Mouse (Mus musculus) embryonic facial prominence, embryonic 12.5 days (tissue): ENCODE measurements around the gene Klhl29. TPM values are rescaled to one million over a fixed set of nuclear protein-coding genes. Genes with fewer than 3 reads are reported as not detected.

Source experiments
- ATAC-seq: fragments of 200-750 bp; cut with Nextera tagmentation; 2 replicates; pipeline ENCODE4 v1.8.0; 2017; ENCODE audit not compliant: insufficient number of reproducible peaks, insufficient read depth, low FRiP score, low TSS enrichment
- H3K27ac ChIP-seq: fragments of 300-500 bp; sonication (generic); 2 replicates; pipeline ENCODE4 v1.5.1; 2016; ENCODE audit warnings: mild to moderate bottlenecking
- H3K27me3 ChIP-seq: fragments of 300-500 bp; sonication (generic); 2 replicates; pipeline ENCODE4 v1.6.1; 2016; ENCODE audit warnings: mild to moderate bottlenecking, moderate library complexity
- H3K36me3 ChIP-seq: fragments of 300-500 bp; sonication (generic); 2 replicates; pipeline ENCODE4 v1.6.1; 2016; ENCODE audit warnings: mild to moderate bottlenecking
- H3K4me1 ChIP-seq: fragments of 300-500 bp; sonication (generic); 2 replicates; pipeline ENCODE4 v1.6.1; 2016
- H3K4me2 ChIP-seq: fragments of 300-500 bp; sonication (generic); replicated peaks from 2 replicates; pipeline ENCODE4 v1.6.1; 2016; ENCODE audit warnings: mild to moderate bottlenecking, moderate library complexity
- H3K4me3 ChIP-seq: fragments of 300-500 bp; sonication (generic); 2 replicates; pipeline ENCODE4 v1.5.1; 2016; ENCODE audit warnings: mild to moderate bottlenecking
- H3K9ac ChIP-seq: fragments of 300-500 bp; sonication (generic); 2 replicates; pipeline ENCODE4 v1.6.1; 2016; ENCODE audit warnings: mild to moderate bottlenecking, moderate library complexity
- H3K9me3 ChIP-seq: fragments of 300-500 bp; sonication (generic); 2 replicates; pipeline ENCODE4 v1.6.1; 2016; ENCODE audit warnings: mild to moderate bottlenecking, moderate library complexity
- WGBS: fragments of 180-500 bp; shearing (Covaris S2); methylation state at CpG from one replicate; pipeline ENCODE4 v1.1.7; 2016; 5-methylcytosine and 5-hydroxymethylcytosine counted together
- polyA plus RNA-seq: library from polyadenylated mRNA; unstranded; fragments of >200 nt; fragmentation: Nextera tagmentation; extraction: Ambion mirVana; gene quantifications from 2 replicates; pipeline ENCODE4 v1.2.1, GENCODE M21; 2016

Klhl29 gene
- polyA plus RNA-seq, 1 experiment from 2014 or later, result 2.6 TPM

DNA sequence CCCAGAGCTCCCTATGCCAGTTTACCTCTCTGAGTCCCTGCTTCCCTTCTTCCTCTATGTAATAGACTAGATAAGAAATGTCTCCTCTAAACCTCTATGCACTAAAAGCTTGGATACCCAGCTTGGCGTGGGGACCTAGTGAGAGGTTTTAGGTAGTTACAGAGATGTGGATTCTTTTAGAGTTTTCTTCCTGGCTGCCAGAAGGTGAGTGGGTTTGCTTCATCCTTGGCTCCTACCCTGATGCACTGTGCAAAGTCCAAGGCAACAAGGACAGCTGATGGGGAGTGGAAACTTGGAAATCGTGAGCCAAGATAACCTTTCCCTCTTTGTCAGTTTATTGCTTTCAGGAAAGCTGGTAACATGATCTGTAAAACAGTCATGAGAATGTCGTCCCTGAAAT, 220.3 kb downstream of the Klhl29 start:
- no peak for ATAC-seq
- Histone ChIP-seq H3K4me3 (no peak overlapping the region), H3K27me3 (no peaks in the 10 kb centered on the region), H3K4me1 (peaks cover 32% of the 10 kb centered on the region), H3K9me3 (no peaks in the 10 kb centered on the region), H3K4me2 (no peak overlapping the region), H3K36me3 (no peaks in the 10 kb centered on the region), H3K9ac (no peak overlapping the region), H3K27ac (no peak overlapping the region)
- 57% methylated on average over 3 of the region's 3 CpGs for WGBS

- H3K4me3 ChIP-seq, result no peak overlapping the region
- no peaks in the 10 kb centered on the region for H3K27me3 ChIP-seq
- no peaks in the 10 kb centered on the region for H3K36me3 ChIP-seq
- no peak overlapping the region for H3K9ac ChIP-seq
- H3K4me2 ChIP-seq, result no peak overlapping the region
- H3K27ac ChIP-seq, result 0 out of 2 replicates have a peak overlapping the region, but pooled peaks have one; percentile 47
- H3K9me3 ChIP-seq, result no peaks in the 10 kb centered on the region
- 25% methylated on average over 10 of the region's 10 CpGs for WGBS
- no peak for ATAC-seq
- peaks cover 27% of the 10 kb centered on the region for H3K4me1 ChIP-seq
Observed at GRCm38 (mm10) chr12:5151859-5152258, 223.6 kb downstream of the Klhl29 start.

DNA sequence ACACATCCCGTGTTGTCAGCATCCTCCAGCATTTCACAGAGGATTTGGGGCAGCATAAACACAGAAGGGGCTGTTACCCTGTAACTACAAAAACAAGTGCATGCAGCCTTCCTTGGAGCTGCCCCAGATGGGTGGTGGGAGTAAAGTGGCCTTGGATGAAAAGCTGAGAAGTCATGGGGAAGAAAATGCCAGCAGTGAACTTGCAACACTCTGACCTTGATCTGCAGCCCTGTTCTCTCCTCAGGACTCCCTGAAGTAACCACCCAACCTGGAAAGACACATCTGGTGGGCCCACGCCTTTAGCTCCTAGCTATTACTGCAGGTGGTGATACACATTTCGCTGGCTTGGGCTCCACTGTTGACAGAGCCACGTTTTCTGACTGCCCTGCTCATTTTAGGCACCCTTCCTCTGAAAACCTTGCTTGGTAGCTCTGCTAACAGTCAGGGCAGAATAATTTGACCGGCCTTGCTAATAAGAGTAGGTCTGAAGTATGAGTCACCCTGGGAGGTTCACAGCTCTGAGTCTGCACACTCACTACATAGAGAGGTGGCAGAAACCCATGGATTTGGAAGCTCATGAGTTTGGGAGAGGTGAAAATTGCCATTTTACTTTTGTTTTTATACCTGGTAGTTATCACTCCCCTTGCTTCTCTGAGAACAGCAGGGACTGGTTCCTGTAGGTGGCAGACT, 228.0 kb downstream of the Klhl29 start:
- ATAC-seq, result no peak
- Histone ChIP-seq H3K9ac (no peak overlapping the region), H3K27ac (no peak overlapping the region), H3K4me3 (no peak overlapping the region), H3K27me3 (no peaks in the 10 kb centered on the region), H3K36me3 (no peaks in the 10 kb centered on the region), H3K4me1 (peaks cover 34% of the 10 kb centered on the region), H3K9me3 (no peaks in the 10 kb centered on the region), H3K4me2 (no peak overlapping the region)
- 84% methylated on average over 5 of the region's 5 CpGs for WGBS

DNA sequence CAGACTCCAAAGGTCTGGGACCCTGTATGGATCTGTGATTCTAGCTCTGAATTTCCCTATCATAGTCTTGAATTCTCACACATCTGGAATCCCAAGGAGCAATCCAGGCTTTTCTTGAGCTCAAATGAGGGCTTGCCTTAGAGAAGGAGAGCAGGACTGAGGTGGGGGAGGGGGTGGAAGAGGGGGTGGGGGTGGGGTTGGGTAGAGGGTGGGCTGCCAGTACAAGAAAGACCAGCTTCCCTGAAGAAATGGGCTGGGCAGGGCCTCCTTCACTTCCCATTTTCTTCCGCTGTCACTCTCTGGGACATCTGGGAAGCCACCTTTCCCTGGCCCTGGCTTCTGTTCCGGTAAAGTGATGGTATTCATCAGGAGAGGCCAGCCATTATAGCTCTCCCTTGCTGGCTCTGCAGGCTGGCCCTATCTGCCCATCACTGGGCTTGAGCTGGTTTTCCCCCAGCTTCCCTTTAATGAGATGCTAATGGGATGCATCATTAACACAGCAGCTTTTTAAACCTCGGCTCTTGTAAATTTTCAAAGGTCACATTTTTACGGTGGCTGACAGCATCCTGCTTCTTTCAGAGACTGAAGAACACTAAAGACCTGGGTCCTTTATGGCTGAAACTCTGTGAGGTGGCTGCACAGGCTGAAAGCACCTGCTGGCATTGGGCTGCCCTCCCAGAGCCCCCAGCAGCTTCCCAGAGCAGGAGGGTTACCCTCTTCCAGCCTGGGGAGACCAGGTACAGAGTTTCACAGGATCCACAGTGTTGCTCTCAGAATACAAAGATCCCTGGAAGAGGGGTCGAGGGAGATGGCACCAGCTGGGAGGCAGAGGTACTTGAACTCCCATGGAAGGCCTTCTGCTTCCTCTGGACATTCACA, 231.3 kb downstream of the Klhl29 start:
- Histone ChIP-seq H3K4me2 (no peak overlapping the region), H3K9me3 (no peaks in the 10 kb centered on the region), H3K9ac (no peak overlapping the region), H3K27me3 (no peaks in the 10 kb centered on the region), H3K36me3 (no peaks in the 10 kb centered on the region), H3K27ac (peak overlapping the region; percentile 38; the same call in 1 of the 2 replicates), H3K4me1 (peaks cover 27% of the 10 kb centered on the region), H3K4me3 (no peak overlapping the region)
- 40% methylated on average over 5 of the region's 5 CpGs for WGBS
- ATAC-seq, result no peak

- H3K27ac ChIP-seq, result peak overlapping the region; percentile 63; the same call in 1 of the 2 replicates
- H3K27me3 ChIP-seq, result no peaks in the 10 kb centered on the region
- no peak overlapping the region for H3K4me3 ChIP-seq
- peaks cover 27% of the 10 kb centered on the region for H3K4me1 ChIP-seq
- peak; percentile 2; the same call in 1 of the 2 replicates for ATAC-seq
- no peak overlapping the region for H3K9ac ChIP-seq
- no peaks in the 10 kb centered on the region for H3K36me3 ChIP-seq
- H3K4me2 ChIP-seq, result no peak overlapping the region
- no peaks in the 10 kb centered on the region for H3K9me3 ChIP-seq
- 45% methylated on average over 5 of the region's 5 CpGs for WGBS
Observed at GRCm38 (mm10) chr12:5143224-5143623, 232.3 kb downstream of the Klhl29 start.

- Histone ChIP-seq H3K4me1 (peaks cover 27% of the 10 kb centered on the region), H3K4me2 (no peak overlapping the region), H3K9me3 (no peaks in the 10 kb centered on the region), H3K36me3 (no peaks in the 10 kb centered on the region), H3K4me3 (no peak overlapping the region), H3K27me3 (no peaks in the 10 kb centered on the region), H3K27ac (peak overlapping the region; percentile 63), H3K9ac (no peak overlapping the region)
- peak; percentile 36 for ATAC-seq
- 13% methylated on average over 3 of the region's 3 CpGs for WGBS
Observed at GRCm38 (mm10) chr12:5142776-5143175, 232.7 kb downstream of the Klhl29 start.

GRCm38 (mm10) chr12:5141040-5141439, 234.4 kb downstream of the Klhl29 start:
- no peaks in the 10 kb centered on the region for H3K9me3 ChIP-seq
- H3K4me1 ChIP-seq, result peaks cover 27% of the 10 kb centered on the region
- no peaks in the 10 kb centered on the region for H3K27me3 ChIP-seq
- 67% methylated on average over 4 of the region's 4 CpGs for WGBS
- no peak overlapping the region for H3K27ac ChIP-seq
- no peak overlapping the region for H3K9ac ChIP-seq
- ATAC-seq, result no peak
- peaks cover 5% of the 10 kb centered on the region; the same call in 1 of the 2 replicates for H3K36me3 ChIP-seq
- H3K4me3 ChIP-seq, result no peak overlapping the region
- H3K4me2 ChIP-seq, result no peak overlapping the region

DNA sequence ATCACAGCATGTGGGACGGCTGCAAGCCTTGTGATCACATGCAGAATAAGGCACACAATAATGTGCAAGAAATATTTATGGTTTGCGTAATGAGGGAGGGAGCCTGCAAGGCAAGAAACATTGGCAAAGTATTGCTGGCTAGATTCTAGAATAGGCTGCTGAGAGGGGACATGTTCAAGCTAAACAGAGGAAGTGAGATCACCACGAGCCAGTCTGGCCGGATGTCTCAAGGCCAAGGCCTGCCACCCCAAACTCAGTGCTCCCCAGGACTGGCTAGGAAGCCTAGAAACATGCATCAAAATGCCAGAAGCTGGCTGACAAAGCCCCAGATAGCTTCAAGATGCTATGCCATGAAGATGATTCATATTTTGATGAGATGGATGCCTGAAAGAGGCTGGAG, 236.2 kb downstream of the Klhl29 start:
- Histone ChIP-seq H3K9me3 (no peaks in the 10 kb centered on the region), H3K27ac (no peak overlapping the region), H3K4me3 (no peak overlapping the region), H3K36me3 (peaks cover 5% of the 10 kb centered on the region; the same call in 1 of the 2 replicates), H3K27me3 (no peaks in the 10 kb centered on the region), H3K4me2 (no peak overlapping the region), H3K4me1 (peaks cover 23% of the 10 kb centered on the region), H3K9ac (no peak overlapping the region)
- 83% methylated on average over 4 of the region's 4 CpGs for WGBS
- ATAC-seq, result no peak

DNA sequence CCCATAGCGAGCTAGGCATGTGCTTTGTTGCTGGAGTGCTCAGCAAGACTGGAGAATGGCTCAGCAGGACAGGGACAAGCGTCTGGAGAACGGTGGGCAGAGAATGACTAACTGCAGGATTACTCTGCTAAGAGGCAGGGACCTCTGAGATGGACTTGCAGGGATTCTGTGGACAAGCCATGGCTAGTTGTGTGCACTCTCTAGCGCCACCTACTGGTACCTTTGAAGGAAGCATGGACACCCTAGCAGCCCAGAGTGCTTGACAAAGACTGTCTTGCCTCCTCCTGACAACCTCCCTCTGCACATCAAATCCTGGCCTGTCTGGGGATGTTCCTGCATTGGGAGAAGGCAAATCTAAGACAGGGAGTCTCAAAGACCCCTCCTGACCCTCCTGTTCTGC, 239.2 kb downstream of the Klhl29 start:
- H3K4me2 ChIP-seq, result no peak overlapping the region
- no peaks in the 10 kb centered on the region for H3K4me1 ChIP-seq
- H3K9ac ChIP-seq, result no peak overlapping the region
- H3K27me3 ChIP-seq, result no peaks in the 10 kb centered on the region
- peaks cover 5% of the 10 kb centered on the region; the same call in 1 of the 2 replicates for H3K36me3 ChIP-seq
- H3K9me3 ChIP-seq, result no peaks in the 10 kb centered on the region
- ATAC-seq, result no peak
- H3K4me3 ChIP-seq, result no peak overlapping the region
- WGBS, result 31% methylated on average over 4 of the region's 4 CpGs
- no peak overlapping the region for H3K27ac ChIP-seq

GRCm38 (mm10) chr12:5129190-5129589, 246.3 kb downstream of the Klhl29 start:
- Histone ChIP-seq H3K27me3 (no peaks in the 10 kb centered on the region), H3K9ac (no peak overlapping the region), H3K4me1 (no peaks in the 10 kb centered on the region), H3K4me2 (no peak overlapping the region), H3K4me3 (no peak overlapping the region), H3K27ac (no peak overlapping the region), H3K36me3 (peaks cover 4% of the 10 kb centered on the region; the same call in 1 of the 2 replicates), H3K9me3 (no peaks in the 10 kb centered on the region)
- WGBS, result 80% methylated on average over 4 of the region's 4 CpGs
- no peak for ATAC-seq

- 86% methylated on average over 7 of the region's 7 CpGs for WGBS
- H3K4me2 ChIP-seq, result no peak overlapping the region
Observed at GRCm38 (mm10) chr12:5125907-5126306, 249.6 kb downstream of the Klhl29 start.

GRCm38 (mm10) chr12:5122972-5123371, 252.5 kb downstream of the Klhl29 start:
- Histone ChIP-seq H3K4me1 (0 out of 2 replicates have a peak, but pooled peaks cover 6% of the 10 kb centered on the region), H3K9me3 (no peaks in the 10 kb centered on the region), H3K4me2 (no peak overlapping the region), H3K27me3 (no peaks in the 10 kb centered on the region), H3K36me3 (0 out of 2 replicates have a peak, but pooled peaks cover 4% of the 10 kb centered on the region), H3K27ac (no peak overlapping the region), H3K4me3 (no peak overlapping the region), H3K9ac (no peak overlapping the region)
- ATAC-seq, result no peak
- WGBS, result 63% methylated on average over 8 of the region's 8 CpGs

More at GRCm38 (mm10) chr12:5125907-5126306, 249.6 kb downstream of the Klhl29 start:
- ATAC-seq, result no peak
- Histone ChIP-seq H3K27ac (no peak overlapping the region), H3K36me3 (peaks cover 4% of the 10 kb centered on the region; the same call in 1 of the 2 replicates), H3K27me3 (no peaks in the 10 kb centered on the region), H3K4me3 (no peak overlapping the region), H3K9ac (no peak overlapping the region), H3K9me3 (no peaks in the 10 kb centered on the region), H3K4me1 (no peaks in the 10 kb centered on the region)
